Mouse (Mus musculus) retina, embryonic 14.5 days (tissue): ENCODE data around the gene Uba1.
"Not testable (repeated sequence)": the region's sequence is repeated elsewhere in the genome, so short reads cannot be mapped to it uniquely, and the experiment has no call there.

Experiments
- DNase-seq: peaks from one replicate; pipeline ENCODE4 v3.0.0-alpha.2; 2015; ENCODE audit warnings: low spot score

The Uba1 gene

DNA sequence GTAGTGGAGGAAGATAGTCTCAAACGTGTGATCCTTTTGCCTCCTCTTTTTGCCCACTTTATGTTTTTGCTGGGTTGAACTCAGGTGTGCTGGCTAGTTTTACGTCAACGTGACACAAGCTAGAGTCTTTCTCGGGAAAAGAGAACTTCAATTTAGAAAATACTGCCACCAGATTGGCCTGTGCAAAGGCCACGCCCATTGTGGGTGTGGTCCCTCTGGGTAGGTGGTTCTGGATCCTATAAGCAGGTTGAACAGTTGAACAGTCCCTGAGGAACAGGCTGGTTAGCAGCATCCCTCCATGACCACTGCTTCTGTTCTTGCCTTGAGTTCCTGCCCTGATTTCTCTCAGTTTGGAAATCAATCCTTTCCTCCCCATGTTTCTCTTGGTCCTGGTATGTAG lies 70.6 kb downstream of the Uba1 start:
- DNase-seq, result no peak

DNA sequence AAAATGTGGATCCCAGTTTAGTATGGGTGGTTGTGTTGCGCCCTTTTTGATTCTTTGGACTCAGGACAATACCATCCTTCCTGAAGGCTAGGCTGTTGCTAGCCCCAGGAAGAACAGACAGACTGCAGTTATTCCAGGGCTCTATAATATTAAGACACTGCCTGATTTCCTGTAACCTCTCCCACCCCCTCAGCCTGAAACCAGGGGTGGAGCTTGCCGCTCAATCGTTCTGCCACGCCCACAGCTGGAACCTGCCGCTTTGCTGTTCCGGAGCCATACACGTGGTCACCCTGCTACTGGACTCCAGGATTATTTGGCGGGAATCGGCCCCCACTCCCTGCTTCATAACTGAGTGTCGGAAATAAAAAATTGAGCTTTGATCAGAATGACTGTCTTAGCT lies 71.9 kb downstream of the Uba1 start:
- DNase-seq, result not testable (repeated sequence)
